Mouse (Mus musculus) heart, postnatal 0 days (tissue): ENCODE results near the gene Apmap. TPM values are rescaled to one million over a fixed set of nuclear protein-coding genes. Genes with fewer than 3 reads are reported as not detected.

Source experiments
- ATAC-seq: fragments of 200-750 bp; cut with Nextera tagmentation; 2 replicates; pipeline ENCODE4 v1.8.0; 2017; ENCODE audit warnings: low read depth, moderate number of reproducible peaks, moderate library complexity; ENCODE audit not compliant: insufficient read depth
- DNase-seq: peaks from one replicate; pipeline ENCODE4 v3.0.0-alpha.2; 2016; ENCODE audit warnings: low spot score
- H3K27ac ChIP-seq: fragments of 300-500 bp; sonication (generic); 2 replicates; pipeline ENCODE4 v1.5.1; 2014; ENCODE audit warnings: low read depth, mild to moderate bottlenecking
- H3K27me3 ChIP-seq: fragments of 300-500 bp; sonication (generic); 2 replicates; pipeline ENCODE4 v1.6.1; 2014; ENCODE audit warnings: low read length, mixed read lengths; ENCODE audit not compliant: control insufficient read depth, insufficient read depth
- H3K36me3 ChIP-seq: fragments of 300-500 bp; sonication (generic); replicated peaks from 2 replicates; pipeline ENCODE4 v1.6.1; 2014; ENCODE audit warnings: low read length, mixed read lengths; ENCODE audit not compliant: control insufficient read depth, insufficient read depth
- H3K4me1 ChIP-seq: fragments of 300-500 bp; sonication (generic); 2 replicates; pipeline ENCODE4 v1.6.1; 2014; ENCODE audit warnings: antibody characterized with exemption; ENCODE audit not compliant: control insufficient read depth, insufficient read depth
- H3K4me2 ChIP-seq: fragments of 300-500 bp; sonication (generic); 2 replicates; pipeline ENCODE4 v1.6.1; 2014; ENCODE audit warnings: low read depth, mild to moderate bottlenecking, low read length, moderate library complexity
- H3K4me3 ChIP-seq: fragments of 300-500 bp; sonication (generic); 2 replicates; pipeline ENCODE4 v1.5.1; 2014; ENCODE audit warnings: low read depth, low read length
- H3K9ac ChIP-seq: fragments of 300-500 bp; sonication (generic); replicated peaks from 2 replicates; pipeline ENCODE4 v1.6.1; 2014; ENCODE audit warnings: low read depth, low read length, mixed read lengths
- H3K9me3 ChIP-seq: fragments of 300-500 bp; sonication (generic); replicated peaks from 2 replicates; pipeline ENCODE4 v1.6.1; 2016; ENCODE audit warnings: low read length; ENCODE audit not compliant: control insufficient read depth
- CTCF ChIP-seq: IDR thresholded peaks from 2 replicates; pipeline ENCODE4 v1.5.1; 2016; ENCODE audit warnings: antibody characterized with exemption, control low read depth, low read depth
- EP300 ChIP-seq: IDR thresholded peaks from 2 replicates; pipeline ENCODE4 v1.6.1; 2016; ENCODE audit warnings: antibody characterized with exemption, low read depth
- whole genome bisulfite sequencing: fragments of 180-500 bp; shearing (Covaris S2); extraction: QIAGEN DNeasy Blood & Tissue Kit; methylation state at CpG from one replicate; pipeline ENCODE4 v1.1.7; 2014; 5-methylcytosine and 5-hydroxymethylcytosine counted together
- polyA plus RNA-seq: library from polyadenylated mRNA; unstranded; fragments of >200 nt; fragmentation: Nextera tagmentation; extraction: Ambion mirVana; gene quantifications from 2 replicates; pipeline ENCODE4 v1.2.1, GENCODE M21; 2015
- total RNA-seq: library from RNA; depleted of rRNA; stranded (reverse); fragments of >200 nt; gene quantifications from 2 replicates; pipeline ENCODE4 v1.2.3, GENCODE M21; 2014; ENCODE audit warnings: low replicate concordance

The Apmap gene
- total and polyA plus RNA-seq, 2 experiments from 2014 or later, result 8.5 to 19.8 TPM

DNA sequence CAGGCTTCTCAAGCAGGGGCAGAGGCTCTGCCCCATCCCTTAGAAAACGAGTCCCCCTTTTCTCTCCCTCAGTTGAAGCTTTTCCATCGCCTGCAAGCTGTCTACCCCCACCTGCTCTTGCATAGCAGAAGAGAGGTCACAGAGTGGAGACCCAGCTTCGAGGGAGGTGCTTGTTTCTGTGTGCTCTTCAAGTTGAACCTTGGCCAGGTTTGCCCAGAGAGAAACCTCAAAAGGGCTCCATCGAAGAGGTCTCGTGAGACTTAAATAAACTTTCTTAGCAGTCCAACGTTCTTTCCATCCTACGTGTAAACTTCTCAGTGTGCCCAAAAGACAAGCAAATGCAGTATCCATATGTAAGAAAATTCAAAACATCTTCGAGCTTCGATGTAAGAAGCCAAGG lies 43.0 kb upstream of the Apmap start:
- Histone ChIP-seq H3K9me3 (0 out of 2 replicates have a peak, but pooled peaks cover 4% of the 10 kb centered on the region), H3K36me3 (no peaks in the 10 kb centered on the region), H3K4me3 (no peak overlapping the region), H3K9ac (peak overlapping the region; percentile 37; the same call in 1 of the 2 replicates), H3K4me2 (no peak overlapping the region), H3K4me1 (peaks cover 9% of the 10 kb centered on the region; the same call in 1 of the 2 replicates), H3K27me3 (no peaks in the 10 kb centered on the region), H3K27ac (peak overlapping the region; percentile 61; the same call in 1 of the 2 replicates)
- ATAC-seq (no peak), DNase-seq (no peak)
- TF ChIP-seq CTCF, result no peak
- TF ChIP-seq EP300, result no peak
- 56% methylated on average over 9 of the region's 9 CpGs for WGBS

DNA sequence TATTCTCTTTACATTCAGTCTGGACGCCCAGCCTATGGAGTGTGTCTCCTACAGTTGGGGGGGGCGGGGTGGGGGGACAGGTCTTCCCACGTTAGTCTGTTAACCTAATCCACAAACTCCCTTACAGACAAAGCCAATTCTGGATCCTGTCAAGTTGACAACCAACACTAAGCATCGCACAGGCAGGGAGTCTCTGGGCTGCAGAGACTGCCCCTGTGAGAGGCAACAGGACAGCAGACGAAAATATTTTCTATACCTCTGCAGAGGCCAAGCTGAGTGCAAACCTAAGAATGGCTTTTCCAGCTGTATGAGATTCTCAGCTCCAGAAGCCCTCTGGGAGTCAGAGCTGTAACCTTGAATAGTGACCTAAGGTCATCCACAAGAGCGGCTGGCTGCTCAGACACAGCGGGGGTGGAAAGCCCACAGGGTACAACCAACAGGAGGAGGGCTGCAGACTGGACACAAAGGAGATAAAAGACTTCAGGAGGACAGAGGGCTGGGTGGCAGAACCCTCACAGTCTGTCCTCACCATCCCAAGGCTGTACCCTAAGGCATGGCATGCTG lies 42.2 kb upstream of the Apmap start:
- DNase-seq, result no peak
- Histone ChIP-seq H3K4me3 (no peak overlapping the region), H3K4me2 (0 out of 2 replicates have a peak overlapping the region, but pooled peaks have one; percentile 12), H3K4me1 (peaks cover 9% of the 10 kb centered on the region; the same call in 1 of the 2 replicates), H3K9ac (peak overlapping the region; percentile 37; the same call in 1 of the 2 replicates), H3K36me3 (no peaks in the 10 kb centered on the region), H3K27me3 (no peaks in the 10 kb centered on the region), H3K27ac (peak overlapping the region; percentile 61), H3K9me3 (0 out of 2 replicates have a peak, but pooled peaks cover 3% of the 10 kb centered on the region)
- TF ChIP-seq EP300 (no peak), CTCF (no peak)
- peak; percentile 76 for ATAC-seq
- 9% methylated on average over 7 of the region's 7 CpGs for WGBS

DNA sequence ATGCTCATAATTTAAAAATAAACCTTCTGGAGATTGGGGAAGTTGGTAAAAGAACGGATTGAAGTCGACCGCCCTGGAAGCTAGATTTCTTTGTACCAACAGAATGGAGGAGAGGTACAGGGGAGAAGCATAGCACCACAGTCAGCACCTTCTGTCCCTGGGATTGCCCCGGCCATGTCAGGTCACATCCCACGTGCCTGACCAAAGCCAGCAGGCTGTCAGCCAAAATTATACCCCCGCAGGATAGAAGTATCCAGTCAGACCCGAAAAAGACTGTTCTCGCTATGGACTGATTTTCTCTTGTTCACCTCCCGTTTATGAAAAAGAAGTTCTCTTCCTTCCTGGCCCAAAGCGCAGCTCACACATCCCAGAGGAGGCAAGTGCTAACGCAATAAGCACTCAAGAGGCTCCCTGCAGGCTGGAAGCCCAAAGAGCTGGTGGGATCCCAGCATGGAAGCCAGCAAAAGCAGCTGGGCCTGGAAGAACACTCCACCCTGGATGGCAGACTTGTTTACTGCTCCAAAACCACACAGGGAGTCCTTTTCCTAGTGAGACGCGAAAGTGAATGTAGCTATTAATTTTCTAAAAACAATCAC lies 40.0 kb upstream of the Apmap start:
- ATAC-seq (no peak), DNase-seq (no peak)
- WGBS, result 57% methylated on average over 13 of the region's 13 CpGs
- H3K4me3 ChIP-seq, result no peak overlapping the region
- no peaks in the 10 kb centered on the region for H3K36me3 ChIP-seq
- H3K27me3 ChIP-seq, result no peaks in the 10 kb centered on the region
- H3K9ac ChIP-seq, result no peak overlapping the region
- H3K4me1 ChIP-seq, result peaks cover 9% of the 10 kb centered on the region; the same call in 1 of the 2 replicates
- no peaks in the 10 kb centered on the region for H3K9me3 ChIP-seq
- TF ChIP-seq EP300, result no peak
- TF ChIP-seq CTCF, result no peak
- no peak overlapping the region for H3K27ac ChIP-seq
- H3K4me2 ChIP-seq, result no peak overlapping the region

DNA sequence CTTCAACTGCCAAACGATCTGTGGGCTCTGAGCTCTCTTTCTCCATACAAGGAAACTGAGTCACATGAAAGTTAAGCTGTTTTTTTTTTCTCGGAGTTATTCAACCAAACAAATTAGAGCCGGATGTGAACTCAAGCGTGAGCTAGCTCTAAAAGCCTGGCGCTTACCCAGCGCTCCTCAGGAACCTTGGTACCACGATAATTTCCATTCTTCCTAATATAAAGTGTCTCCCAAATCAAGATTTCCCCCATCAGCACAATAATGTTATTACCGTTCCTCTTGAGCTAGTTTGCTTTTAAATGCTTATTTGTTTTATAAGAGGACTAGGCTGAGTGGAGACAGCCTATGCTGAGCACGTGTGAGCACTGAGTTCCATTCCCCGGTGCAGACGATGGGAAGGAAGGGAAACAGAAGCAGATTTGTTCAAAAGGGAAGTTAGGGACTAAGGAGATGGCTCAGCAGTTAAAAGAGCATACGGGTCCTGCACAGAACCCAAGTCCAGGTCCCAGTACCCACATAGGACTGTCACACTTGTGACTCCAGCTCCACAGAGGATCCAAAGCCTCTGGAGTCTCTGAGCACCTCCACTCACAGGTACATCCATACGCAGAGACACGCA lies 39.4 kb upstream of the Apmap start:
- Histone ChIP-seq H3K9ac (no peak overlapping the region), H3K4me3 (no peak overlapping the region), H3K4me2 (no peak overlapping the region), H3K27me3 (no peaks in the 10 kb centered on the region), H3K9me3 (no peaks in the 10 kb centered on the region), H3K4me1 (peaks cover 9% of the 10 kb centered on the region; the same call in 1 of the 2 replicates), H3K27ac (no peak overlapping the region), H3K36me3 (no peaks in the 10 kb centered on the region)
- 71% methylated on average over 14 of the region's 14 CpGs for WGBS
- ATAC-seq, result no peak
- no peak for DNase-seq
- no peak for TF ChIP-seq EP300

DNA sequence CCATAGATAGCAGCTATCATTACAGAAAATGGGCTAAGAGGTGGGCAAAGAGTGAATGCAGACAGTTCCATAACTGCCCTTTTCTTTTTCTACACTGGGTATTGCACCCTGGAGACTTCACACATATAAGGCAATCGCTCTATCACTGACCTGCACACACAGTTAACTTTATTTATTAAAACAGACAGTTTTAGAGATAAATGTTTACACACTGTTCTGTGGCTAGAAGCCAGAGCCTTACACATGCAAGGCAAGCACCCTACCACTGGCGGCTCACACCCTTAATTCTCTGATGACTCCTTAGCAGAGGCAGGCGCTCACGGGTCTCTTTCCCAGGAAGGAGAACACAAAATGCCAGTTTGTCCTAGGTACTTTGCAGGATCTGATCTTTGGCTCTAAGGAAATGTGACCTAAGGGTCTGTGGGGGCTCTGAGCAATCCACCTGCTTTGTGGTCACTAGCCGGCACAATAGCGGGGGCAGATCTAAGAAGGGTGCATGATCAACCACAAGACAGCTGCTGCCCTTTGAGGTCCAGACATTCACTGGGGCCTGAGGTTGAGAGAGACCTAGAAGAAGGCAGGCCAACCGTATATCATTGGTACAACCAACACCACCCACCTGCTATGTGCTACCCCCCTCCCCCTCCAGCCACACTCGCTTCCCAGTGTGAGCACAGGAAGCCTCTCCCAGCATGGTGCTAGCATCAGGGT lies 38.2 kb upstream of the Apmap start:
- no peak for DNase-seq
- Histone ChIP-seq H3K27ac (no peak overlapping the region), H3K27me3 (no peaks in the 10 kb centered on the region), H3K36me3 (no peaks in the 10 kb centered on the region), H3K9me3 (no peaks in the 10 kb centered on the region), H3K4me2 (no peak overlapping the region), H3K4me1 (peaks cover 9% of the 10 kb centered on the region; the same call in 1 of the 2 replicates), H3K9ac (no peak overlapping the region), H3K4me3 (no peak overlapping the region)
- no peak for TF ChIP-seq CTCF
- no peak for TF ChIP-seq EP300
- WGBS, result 80% methylated on average over 8 of the region's 8 CpGs
- ATAC-seq, result no peak
